Mouse (Mus musculus) olfactory bulb, adult 2 months (tissue): Measurements from ENCODE around the gene Adgrd1. TPM values are rescaled to one million over a fixed set of nuclear protein-coding genes. Genes with fewer than 3 reads are reported as not detected.

Experiments used
- H3K27ac ChIP-seq: fragments of 200-500 bp; 2 replicates; pipeline ENCODE4 v1.5.1; 2012; ENCODE audit warnings: low read depth, low read length; ENCODE audit not compliant: insufficient read depth
- H3K4me1 ChIP-seq: fragments of 200-500 bp; 2 replicates; pipeline ENCODE4 v1.6.1; 2012; ENCODE audit warnings: low read length; ENCODE audit not compliant: control insufficient read depth, insufficient read depth
- H3K4me3 ChIP-seq: fragments of 200-500 bp; 2 replicates; pipeline ENCODE4 v1.5.1; 2012; ENCODE audit warnings: mild to moderate bottlenecking, low read depth, low read length, moderate library complexity; ENCODE audit not compliant: insufficient read depth
- CTCF ChIP-seq: fragments of 200-500 bp; IDR thresholded peaks from 2 replicates; pipeline ENCODE4 v1.5.1; 2012; ENCODE audit warnings: low read depth, mild to moderate bottlenecking, low read length, moderate library complexity; ENCODE audit not compliant: insufficient read depth
- POLR2A ChIP-seq: fragments of 200-500 bp; IDR thresholded peaks from 2 replicates; pipeline ENCODE4 v1.6.1; 2012; ENCODE audit warnings: mild to moderate bottlenecking, low read depth, low read length, moderate library complexity; ENCODE audit not compliant: insufficient read depth
- WGBS: fragments of 180-500 bp; shearing (Covaris S2); methylation state at CpG from one replicate; pipeline ENCODE4 v1.1.7; 2018; 5-methylcytosine and 5-hydroxymethylcytosine counted together
- polyA plus RNA-seq: library from polyadenylated mRNA; stranded (reverse); fragments of >200 nt; gene quantifications from 2 replicates; pipeline ENCODE4 v1.2.4, GENCODE M21; 2012; ENCODE audit warnings: low replicate concordance; ENCODE audit not compliant: missing spikeins, insufficient read depth, insufficient read length

Adgrd1 gene
- polyA plus RNA-seq, 1 experiment: not detected

GRCm38 (mm10) chr5:129142801-129143200 lies 46.3 kb downstream of the Adgrd1 start:
- Histone ChIP-seq H3K4me3 (no peak overlapping the region), H3K4me1 (peaks cover 34% of the 10 kb centered on the region), H3K27ac (no peak overlapping the region)
- WGBS: 69% methylated on average over 5 of the region's 5 CpGs
- no peak for TF ChIP-seq POLR2A

- 70% methylated on average over 8 of the region's 8 CpGs for WGBS
- Histone ChIP-seq H3K4me3 (no peak overlapping the region), H3K4me1 (peaks cover 37% of the 10 kb centered on the region), H3K27ac (peak overlapping the region; percentile 26; the same call in 1 of the 2 replicates)
- TF ChIP-seq CTCF: no peak
- TF ChIP-seq POLR2A: no peak
Observed at GRCm38 (mm10) chr5:129145307-129145935, 48.9 kb downstream of the Adgrd1 start.

GRCm38 (mm10) chr5:129146892-129147509 lies 50.5 kb downstream of the Adgrd1 start:
- Histone ChIP-seq H3K27ac (peak overlapping the region; percentile 75), H3K4me3 (no peak overlapping the region), H3K4me1 (peaks cover 37% of the 10 kb centered on the region)
- 31% methylated on average over 12 of the region's 12 CpGs for WGBS
- no peak for TF ChIP-seq CTCF
- no peak for TF ChIP-seq POLR2A

GRCm38 (mm10) chr5:129148485-129148884 lies 51.9 kb downstream of the Adgrd1 start:
- WGBS: 72% methylated on average over 9 of the region's 9 CpGs
- H3K27ac ChIP-seq: no peak overlapping the region
- peaks cover 32% of the 10 kb centered on the region for H3K4me1 ChIP-seq
- H3K4me3 ChIP-seq: no peak overlapping the region
- TF ChIP-seq CTCF (no peak), POLR2A (no peak)

DNA sequence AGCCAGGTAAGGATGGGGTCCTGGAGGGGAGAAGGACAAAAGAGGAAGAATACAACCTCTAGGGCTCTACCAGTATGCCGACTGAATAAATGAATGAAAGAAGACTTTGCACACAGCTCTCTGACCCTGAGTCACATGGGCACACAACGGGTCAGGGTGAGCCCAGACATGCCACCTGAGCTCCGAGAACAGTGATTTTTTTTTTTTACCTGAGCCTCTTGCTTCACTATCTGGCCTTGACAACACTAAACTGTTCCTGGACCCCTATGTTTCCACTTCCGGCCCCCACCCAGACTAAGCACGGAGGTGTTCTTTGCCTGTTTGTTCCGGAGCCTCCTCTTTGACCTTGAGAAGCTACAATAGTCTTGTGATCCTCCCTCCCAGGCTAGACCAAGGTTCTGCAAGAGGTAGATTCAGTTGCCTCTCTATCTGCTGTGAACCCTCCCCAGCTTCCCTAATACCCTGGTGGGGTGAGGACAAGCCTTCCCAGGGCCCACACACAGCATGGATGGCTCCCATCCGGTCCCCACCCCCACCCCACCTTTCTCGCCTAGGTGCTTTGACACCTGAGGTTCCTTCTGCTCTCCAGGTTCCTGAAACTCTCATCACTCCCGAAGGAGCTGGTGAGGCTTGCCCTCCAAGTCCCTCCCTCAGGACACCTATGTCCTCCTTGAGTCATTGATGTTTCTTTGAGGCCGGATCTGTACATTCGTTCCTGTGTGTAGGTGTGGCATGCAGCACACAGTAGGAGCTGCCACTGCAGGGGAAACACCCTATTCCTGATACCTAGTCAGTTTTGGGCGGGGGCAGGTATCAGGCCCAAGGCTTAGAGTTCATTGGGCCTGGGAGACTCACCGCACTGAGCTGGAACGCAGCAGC lies 58.7 kb downstream of the Adgrd1 start:
- no peak overlapping the region for H3K27ac ChIP-seq
- H3K4me1 ChIP-seq: peaks cover 7% of the 10 kb centered on the region
- TF ChIP-seq CTCF (no peak), POLR2A (no peak)
- 75% methylated on average over 14 of the region's 14 CpGs for WGBS
- no peak overlapping the region for H3K4me3 ChIP-seq

DNA sequence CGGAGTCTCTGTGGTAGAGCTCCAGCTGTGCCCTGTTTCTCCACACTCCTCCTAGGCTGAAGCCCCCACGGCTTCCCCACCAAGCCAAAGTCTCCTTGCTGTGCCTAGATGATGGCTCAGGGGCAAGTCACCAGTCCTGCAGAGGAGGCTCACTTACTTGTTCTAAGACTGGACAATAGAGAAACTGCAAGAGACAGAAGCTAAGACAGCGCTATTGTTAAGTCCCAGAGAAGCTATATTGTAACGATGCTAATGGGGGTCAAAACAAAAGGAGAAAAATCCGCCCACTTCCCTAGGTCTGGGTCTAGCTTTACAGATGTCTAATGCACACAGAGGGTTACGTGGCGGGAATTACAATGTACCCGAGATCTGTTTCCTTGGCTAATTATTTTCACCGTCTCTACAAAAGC lies 59.4 kb downstream of the Adgrd1 start:
- Histone ChIP-seq H3K4me3 (no peak overlapping the region), H3K27ac (no peak overlapping the region), H3K4me1 (peaks cover 9% of the 10 kb centered on the region)
- no peak for TF ChIP-seq POLR2A
- TF ChIP-seq CTCF: no peak
- 17% methylated on average over 9 of the region's 9 CpGs for WGBS

- no peak overlapping the region for H3K27ac ChIP-seq
- WGBS: 89% methylated on average over 11 of the region's 11 CpGs
- H3K4me3 ChIP-seq: no peak overlapping the region
- H3K4me1 ChIP-seq: peaks cover 6% of the 10 kb centered on the region
- TF ChIP-seq CTCF (0 out of 2 replicates have a peak, but pooled peaks have one; percentile 13), POLR2A (no peak)
Observed at GRCm38 (mm10) chr5:129161372-129162051, 65.0 kb downstream of the Adgrd1 start.

DNA sequence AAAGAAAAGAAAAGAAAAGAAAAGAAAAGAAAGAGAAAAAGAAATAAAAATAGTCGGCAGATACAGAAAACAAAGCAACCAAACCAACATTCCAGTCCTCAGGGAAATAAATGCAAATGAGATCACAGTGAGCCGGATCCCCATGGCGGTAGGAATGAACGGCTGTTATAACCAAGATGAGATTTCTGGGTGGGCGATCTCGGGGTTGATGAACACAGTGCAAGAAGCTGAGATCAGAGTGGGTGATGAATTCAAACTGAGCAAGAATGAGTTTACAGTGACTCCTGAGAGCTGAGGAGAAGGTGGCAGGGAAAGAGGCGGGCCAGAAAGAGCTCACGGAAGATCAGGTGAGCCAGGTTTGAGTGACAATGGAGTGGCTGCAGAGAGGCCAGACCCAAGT lies 66.9 kb downstream of the Adgrd1 start:
- H3K27ac ChIP-seq: no peak overlapping the region
- H3K4me3 ChIP-seq: no peak overlapping the region
- H3K4me1 ChIP-seq: peaks cover 6% of the 10 kb centered on the region; the same call in 1 of the 2 replicates
- WGBS: 71% methylated on average over 8 of the region's 8 CpGs
- TF ChIP-seq CTCF (no peak), POLR2A (no peak)
